Mouse (Mus musculus): ENCODE data around the gene Cts7.

Cts7 gene

GRCm38 (mm10) chr13:61358097-61358496 lies at the start of gene Cts7:
Cts7 (minus strand) TSS chr13:61358197.
- DNase-seq = no peak
